Mouse (Mus musculus) right cerebral cortex, postnatal 14 days (tissue): ENCODE data around the gene Gm21836.
"Not testable (repeated sequence)": the region's sequence is repeated elsewhere in the genome, so short reads cannot be mapped to it uniquely, and the experiment has no call there.

Experiments
- DNase-seq: peaks from one replicate; pipeline ENCODE4 v3.0.0; 2022

The Gm21836 gene

DNA sequence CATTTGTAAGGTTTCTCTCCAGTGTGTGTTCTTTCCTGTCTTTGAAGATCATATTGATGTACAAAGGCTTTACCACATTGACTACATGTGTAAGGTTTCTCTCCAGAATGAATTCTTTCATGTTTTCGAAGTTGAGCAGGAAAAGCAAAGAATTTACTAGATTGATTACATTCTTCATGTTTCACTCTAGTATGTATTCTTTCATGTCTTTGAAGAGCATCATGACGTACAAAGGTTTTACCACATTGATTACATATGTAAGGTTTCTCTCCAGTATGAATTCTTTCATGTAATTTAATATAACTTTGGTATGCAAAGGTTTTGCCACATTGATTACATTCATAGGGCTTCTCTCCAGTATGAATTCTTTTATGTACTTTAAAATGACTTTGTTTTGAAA is at the start of gene Gm21836:
Gm21836 (minus strand) TSS at position 101 of the 400 bp plus-strand sequence.
- DNase-seq = not testable (repeated sequence)

DNA sequence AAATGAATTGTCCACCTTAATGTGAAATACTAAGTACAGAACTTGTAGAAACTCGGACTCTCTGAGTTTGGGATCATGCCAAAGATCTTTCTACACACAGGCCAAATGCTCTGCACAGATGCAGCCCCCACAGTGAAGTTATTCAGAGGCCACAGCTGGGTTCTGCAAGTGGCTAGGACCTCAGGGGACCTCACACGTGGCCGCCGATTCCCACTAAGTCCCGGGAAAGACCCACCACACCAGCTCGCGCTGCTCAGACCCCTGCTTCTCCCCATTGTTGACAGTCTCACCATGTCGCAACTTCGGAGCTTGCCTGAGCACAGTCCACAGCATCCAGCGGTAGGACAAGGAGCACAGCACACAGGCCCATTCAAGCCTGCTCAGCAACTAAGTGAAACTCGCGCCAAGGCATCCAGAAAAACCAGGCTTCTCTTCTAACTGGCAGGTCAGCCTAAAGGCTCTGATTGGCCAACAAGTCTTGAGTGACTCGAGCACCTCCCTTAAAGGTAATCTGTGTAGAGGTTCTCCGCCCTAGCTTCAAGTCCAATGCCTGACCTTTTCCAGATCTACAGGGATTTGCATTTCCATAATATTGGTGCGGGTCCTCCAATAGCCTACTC is 13.1 kb downstream of the Gm21836 start:
- not testable (repeated sequence) for DNase-seq

DNA sequence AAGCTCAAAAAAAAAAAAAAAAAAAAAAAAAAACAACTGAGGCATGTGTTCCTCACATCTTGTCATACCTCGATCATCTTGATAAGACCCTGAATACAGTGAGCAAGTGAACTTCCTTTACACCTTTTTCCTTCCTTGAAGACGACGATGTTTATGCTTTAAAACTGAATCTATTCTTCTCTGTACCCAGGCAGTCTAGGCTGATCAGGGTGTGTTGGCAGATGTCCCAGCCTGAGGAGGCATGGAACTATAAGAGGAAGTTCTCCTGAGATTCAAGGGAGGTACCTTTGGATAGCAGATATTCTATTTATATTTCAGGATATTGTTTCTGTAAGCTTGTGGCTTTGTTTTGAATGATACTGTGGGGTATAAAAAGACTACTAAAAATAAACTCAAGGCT is 15.5 kb downstream of the Gm21836 start:
- peak; percentile 48 for DNase-seq

DNA sequence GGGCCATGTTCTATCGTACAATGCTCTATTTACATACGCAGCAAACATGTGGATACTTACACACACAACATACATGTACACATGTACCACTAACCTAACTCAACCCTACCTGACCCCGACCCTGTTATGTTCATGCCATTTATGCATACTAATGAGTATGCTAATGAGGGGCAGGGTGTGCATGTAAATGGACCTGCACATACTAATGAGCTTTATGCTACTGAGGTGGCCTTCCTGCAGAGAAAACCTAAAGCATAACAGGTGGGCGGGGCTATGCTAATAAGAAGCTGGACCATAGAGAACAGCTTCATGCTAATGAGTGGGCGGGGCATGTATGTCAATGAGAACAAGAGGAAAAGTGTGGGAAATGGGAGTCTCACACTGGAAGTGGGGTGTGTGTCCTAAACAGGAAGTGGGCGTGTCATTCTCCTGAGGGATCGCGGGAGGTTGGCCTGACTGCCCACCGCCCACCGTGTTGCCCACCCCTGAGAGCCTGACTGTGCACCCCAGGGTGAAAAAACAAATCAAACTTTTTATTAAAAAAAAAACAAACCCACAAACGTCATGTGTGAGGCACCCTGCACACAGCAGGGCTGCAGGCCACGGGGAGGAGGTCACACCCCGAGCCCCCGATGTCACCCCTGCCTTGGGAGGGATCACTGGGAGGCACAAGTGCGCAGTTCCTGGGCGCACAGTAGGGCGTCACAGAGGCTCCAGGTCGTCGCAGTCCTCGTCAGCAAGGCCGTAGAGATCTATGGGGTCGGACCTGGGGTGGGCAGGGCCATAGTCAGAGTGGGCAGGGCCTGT is 17.3 kb downstream of the Gm21836 start, which contains the start of gene Ppp2r3d:
Ppp2r3d (minus strand) TSS at position 803 of the 807 bp plus-strand sequence.
- peak; percentile 5 for DNase-seq

DNA sequence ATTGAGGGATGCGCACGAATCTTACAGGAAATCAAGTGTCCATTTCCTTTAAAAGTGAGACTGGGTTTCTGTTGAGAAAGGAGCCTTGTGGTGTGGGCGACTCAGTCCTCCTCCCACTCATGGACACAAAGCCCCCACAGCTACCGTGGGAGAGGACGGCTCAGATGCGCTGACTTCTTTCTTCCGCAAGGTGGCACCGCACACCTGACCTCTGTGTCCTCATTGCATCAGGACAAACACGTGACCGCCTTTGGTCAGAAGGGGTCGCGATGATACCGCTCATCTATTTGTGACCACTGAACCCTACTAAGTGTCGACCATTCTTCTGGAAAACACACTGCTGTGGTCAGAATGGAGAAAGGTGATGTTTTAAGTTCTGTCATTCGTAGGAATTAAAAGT is 17.9 kb downstream of the Gm21836 start:
- peak; percentile 5 for DNase-seq

GRCm38 (mm10) chr9:124456572-124456971 is 37.0 kb downstream of the Gm21836 start:
- peak; percentile 8 for DNase-seq
